Mouse (Mus musculus) lung, adult 2 months (tissue): Measurements from ENCODE around the gene Tex22. TPM values are rescaled to one million over a fixed set of nuclear protein-coding genes. Genes with fewer than 3 reads are reported as not detected.

Experiments
- DNase-seq: peaks from one replicate; pipeline ENCODE4 v3.0.0; 2022
- H3K4me1 ChIP-seq: fragments of 200-500 bp; 2 replicates; pipeline ENCODE4 v1.6.1; 2011; ENCODE audit warnings: low read length; ENCODE audit not compliant: control insufficient read depth, insufficient read depth
- H3K4me3 ChIP-seq: fragments of 200-500 bp; replicated peaks from 2 replicates; pipeline ENCODE3; 2011; ENCODE audit warnings: low read depth, mild to moderate bottlenecking, control low read depth, low read length; ENCODE audit errors: extremely low read depth
- CTCF ChIP-seq: fragments of 200-500 bp; IDR thresholded peaks from 2 replicates; pipeline ENCODE4 v1.5.1; 2011; ENCODE audit warnings: mild to moderate bottlenecking, low read length, control low read depth; ENCODE audit not compliant: insufficient read depth
- POLR2A ChIP-seq: fragments of 200-500 bp; IDR thresholded peaks from 2 replicates; pipeline ENCODE4 v1.6.1; 2011; ENCODE audit warnings: low read depth, mild to moderate bottlenecking, control low read depth, low read length, borderline replicate concordance; ENCODE audit errors: extremely low read depth
- WGBS: fragments of 180-500 bp; shearing (Covaris S2); methylation state at CpG from one replicate; pipeline ENCODE4 v1.1.7; 2018; 5-methylcytosine and 5-hydroxymethylcytosine counted together
- polyA plus RNA-seq: library from polyadenylated mRNA; depleted of rRNA; stranded (reverse); fragments of >200 nt; gene quantifications from 2 replicates; pipeline ENCODE4 v1.2.3, GENCODE M21; 2012; rRNA removed

Tex22 gene
- polyA plus RNA-seq: 0.24 and 0.31 TPM in 2 replicates

DNA sequence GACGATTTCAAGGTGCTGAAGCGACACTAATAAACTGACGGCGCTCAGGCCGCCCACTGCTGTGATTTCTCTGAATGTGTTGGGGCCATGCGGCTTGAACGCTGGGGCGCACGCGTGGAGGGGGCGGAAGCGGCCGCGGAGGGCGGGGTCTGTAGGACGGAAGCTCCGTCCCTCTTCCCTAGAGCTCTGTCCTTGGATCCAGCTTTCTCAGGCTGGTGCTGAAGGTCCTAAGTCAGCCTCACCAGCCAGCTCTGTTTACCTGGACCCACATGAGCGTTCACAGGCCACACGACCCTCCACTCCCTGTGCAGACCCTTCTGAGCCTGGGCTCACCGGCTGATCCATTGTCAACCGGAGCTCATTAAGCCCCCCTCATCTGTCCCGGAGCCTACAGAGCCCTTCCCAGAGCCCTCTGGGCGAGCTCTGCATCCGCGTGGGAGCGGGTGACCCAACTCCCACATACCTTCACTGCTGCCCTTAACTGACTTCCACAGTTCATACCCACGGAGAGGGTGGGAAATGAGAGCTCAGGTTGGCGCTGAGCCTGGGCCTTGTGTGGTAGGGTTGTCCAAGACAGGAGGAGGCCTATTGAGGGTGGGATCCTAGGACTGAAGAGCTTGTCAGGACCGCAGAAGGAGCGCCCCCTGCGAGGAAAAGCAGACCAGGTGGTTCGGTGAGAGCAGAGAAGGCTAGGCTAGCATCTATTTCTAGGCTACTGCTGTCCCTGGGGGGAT is at the start of gene Tex22:
Gene Tex22 (plus strand): TSS at position 174 of the 734 bp plus-strand sequence.
- 0 out of 2 replicates have a peak, but pooled peaks cover 2% of the 10 kb centered on the region for H3K4me1 ChIP-seq
- WGBS: 2% methylated on average over 32 of the region's 32 CpGs
- TF ChIP-seq CTCF (no peak), POLR2A (peak; percentile 95; the same call in 1 of the 2 replicates)
- H3K4me3 ChIP-seq: peak within 1 kb of the TSS; percentile 92
- DNase-seq: peak; percentile 82

DNA sequence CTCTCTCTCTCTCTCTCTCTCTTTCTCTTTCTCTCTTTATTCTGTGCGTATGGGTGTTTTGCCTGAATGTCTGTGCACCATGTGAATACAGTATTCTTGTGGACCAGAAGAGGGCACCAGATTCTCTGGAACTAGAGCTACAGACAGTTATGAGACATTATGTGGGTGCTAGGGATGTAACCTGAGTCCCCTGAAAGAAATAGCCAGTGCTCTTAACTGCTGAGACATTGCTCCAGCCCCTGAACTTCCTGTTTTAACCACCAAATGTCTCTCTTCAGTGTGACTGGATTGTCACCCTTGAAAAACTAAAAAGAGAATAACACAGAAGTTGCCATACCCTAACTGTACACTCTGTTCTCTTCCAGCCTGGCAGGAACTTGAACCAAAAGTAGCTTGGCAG is 47.7 kb upstream of the Tex22 start:
- DNase-seq: no peak
- 97% methylated on average over 1 of the region's 1 CpGs for WGBS
- H3K4me3 ChIP-seq: no peak overlapping the region
- H3K4me1 ChIP-seq: no peaks in the 10 kb centered on the region; the same call in 1 of the 2 replicates
- TF ChIP-seq POLR2A (no peak), CTCF (no peak)

DNA sequence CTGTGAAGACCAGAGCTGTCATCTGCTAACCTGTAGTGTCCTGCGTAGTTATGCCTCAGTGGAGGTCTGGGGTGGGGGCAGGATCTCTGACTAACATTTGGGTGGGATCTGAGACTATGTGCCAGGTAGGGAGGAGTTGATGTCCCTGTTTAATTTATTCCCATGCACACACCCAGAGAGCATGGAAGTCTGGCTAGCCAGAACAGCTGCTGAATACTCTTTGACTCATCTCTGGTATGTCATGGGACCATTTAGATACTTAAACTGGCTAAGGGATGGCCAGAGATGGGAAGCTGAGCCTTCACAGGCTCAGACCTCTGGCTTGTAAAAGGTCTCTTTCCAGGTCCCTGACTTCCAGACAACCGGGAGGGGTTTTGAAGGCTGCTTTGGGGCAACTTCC is 46.8 kb upstream of the Tex22 start:
- WGBS: 92% methylated on average over 2 of the region's 2 CpGs
- DNase-seq: no peak
- TF ChIP-seq POLR2A (no peak), CTCF (no peak)
- no peak overlapping the region for H3K4me3 ChIP-seq
- H3K4me1 ChIP-seq: peaks cover 3% of the 10 kb centered on the region; the same call in 1 of the 2 replicates

DNA sequence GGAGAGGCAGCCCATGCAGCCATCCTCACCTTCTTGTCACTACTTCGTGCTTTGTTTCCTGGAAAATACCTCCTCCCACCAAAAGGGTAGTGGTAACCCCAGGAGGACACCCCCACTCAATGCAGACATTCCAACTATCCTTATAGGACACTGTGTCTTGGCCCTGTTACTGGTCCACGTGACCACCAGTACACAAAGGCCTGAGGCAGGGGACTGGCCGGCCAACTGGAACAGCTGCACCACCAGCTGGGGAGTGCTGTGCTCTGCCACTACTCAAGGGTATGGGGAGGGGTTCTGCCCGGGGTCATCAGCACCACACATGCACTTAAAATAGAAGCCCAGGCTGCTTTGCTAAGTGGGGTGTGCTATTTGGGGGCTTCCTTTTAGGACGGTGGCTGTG is 46.2 kb upstream of the Tex22 start:
- DNase-seq: no peak
- TF ChIP-seq POLR2A: no peak
- no peak for TF ChIP-seq CTCF
- peaks cover 3% of the 10 kb centered on the region; the same call in 1 of the 2 replicates for H3K4me1 ChIP-seq
- 63% methylated on average over 5 of the region's 5 CpGs for WGBS
- H3K4me3 ChIP-seq: no peak overlapping the region

DNA sequence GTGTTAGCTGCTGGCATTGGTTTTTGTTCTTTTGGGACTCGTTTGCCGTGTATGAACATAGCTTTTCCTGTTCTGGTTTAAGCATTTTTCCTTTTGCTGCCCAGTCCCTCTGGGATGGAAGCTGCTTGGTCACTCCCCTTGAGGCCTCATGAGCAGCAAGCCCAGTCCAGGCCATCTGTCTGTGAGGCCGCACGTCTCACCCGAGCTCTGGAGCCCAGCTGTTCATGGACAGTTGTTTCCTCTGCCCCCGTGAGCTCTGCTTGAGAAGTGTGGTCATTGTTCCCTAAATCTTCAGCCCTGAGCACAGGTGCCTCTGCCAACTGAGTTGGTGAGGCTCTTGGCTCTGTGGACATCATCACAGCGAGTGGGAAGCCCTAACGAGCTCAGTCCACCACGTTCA is 45.4 kb upstream of the Tex22 start:
- WGBS: 68% methylated on average over 9 of the region's 9 CpGs
- peaks cover 3% of the 10 kb centered on the region; the same call in 1 of the 2 replicates for H3K4me1 ChIP-seq
- TF ChIP-seq POLR2A (no peak), CTCF (no peak)
- no peak overlapping the region for H3K4me3 ChIP-seq
- no peak for DNase-seq

DNA sequence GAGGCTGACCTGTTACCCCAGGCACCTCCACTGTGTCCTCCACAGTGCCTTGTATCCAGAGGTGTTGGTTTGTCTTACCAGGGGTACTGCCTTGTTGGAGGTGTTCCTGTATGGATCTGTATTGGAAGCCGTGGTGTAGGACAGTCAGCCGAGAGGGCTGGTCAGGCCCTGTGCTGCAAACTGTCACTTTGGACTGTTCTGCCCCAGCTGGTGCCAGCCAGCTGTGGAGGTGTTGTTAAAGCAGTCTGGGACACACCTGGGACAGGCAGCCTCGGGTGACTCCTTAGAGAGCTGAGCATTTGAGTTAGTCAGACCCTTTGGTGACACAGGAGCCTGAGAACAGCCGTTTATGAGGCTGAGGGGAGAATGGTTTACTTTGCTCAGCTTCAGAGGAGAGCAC is 44.3 kb upstream of the Tex22 start:
- Histone ChIP-seq H3K4me1 (peaks cover 3% of the 10 kb centered on the region; the same call in 1 of the 2 replicates), H3K4me3 (no peak overlapping the region)
- no peak for TF ChIP-seq CTCF
- TF ChIP-seq POLR2A: no peak
- no peak for DNase-seq
- WGBS: 63% methylated on average over 4 of the region's 4 CpGs

DNA sequence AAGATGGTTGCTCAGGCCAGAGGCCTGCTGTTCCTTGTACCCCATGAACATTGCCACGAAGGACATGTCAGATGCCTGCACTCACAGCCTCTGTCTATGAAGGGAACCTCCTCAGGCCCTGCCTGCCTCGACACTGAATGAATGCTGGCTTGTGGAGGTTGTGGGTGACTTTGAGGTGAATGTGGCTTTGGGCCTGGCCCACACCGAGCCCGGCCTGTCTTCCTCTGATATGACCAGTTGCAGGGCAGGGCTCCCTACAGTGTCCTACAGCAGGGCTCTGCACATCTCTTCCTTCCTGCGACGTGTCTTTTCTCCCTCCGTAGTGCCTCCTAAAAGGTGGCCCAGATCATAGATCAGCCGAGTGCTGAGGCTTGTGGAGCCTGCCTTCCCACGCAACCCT is 43.3 kb upstream of the Tex22 start:
- WGBS: 67% methylated on average over 9 of the region's 9 CpGs
- DNase-seq: no peak
- TF ChIP-seq POLR2A: no peak
- TF ChIP-seq CTCF: no peak
- peaks cover 3% of the 10 kb centered on the region; the same call in 1 of the 2 replicates for H3K4me1 ChIP-seq
- H3K4me3 ChIP-seq: no peak overlapping the region

DNA sequence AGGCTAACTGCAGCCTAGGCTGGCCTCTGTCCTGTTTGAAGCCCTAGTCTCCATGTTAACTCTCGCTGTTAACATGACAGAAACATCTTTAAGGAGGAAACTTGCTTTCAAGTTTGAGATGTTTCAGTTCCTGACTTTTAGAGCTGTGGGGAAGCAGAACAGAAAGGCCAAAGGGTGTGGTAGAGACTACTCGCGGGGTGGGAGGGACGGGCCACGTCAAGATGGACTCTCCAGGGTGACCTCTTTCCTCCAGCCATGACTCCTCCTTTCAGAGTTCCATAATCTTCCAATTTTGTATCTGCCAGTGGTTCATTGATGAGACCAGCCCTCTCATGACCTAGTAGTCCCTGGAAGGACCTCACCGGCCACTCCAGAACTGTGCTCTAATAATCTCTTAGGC is 42.9 kb upstream of the Tex22 start:
- H3K4me3 ChIP-seq: no peak overlapping the region
- H3K4me1 ChIP-seq: peaks cover 3% of the 10 kb centered on the region; the same call in 1 of the 2 replicates
- 67% methylated on average over 6 of the region's 6 CpGs for WGBS

DNA sequence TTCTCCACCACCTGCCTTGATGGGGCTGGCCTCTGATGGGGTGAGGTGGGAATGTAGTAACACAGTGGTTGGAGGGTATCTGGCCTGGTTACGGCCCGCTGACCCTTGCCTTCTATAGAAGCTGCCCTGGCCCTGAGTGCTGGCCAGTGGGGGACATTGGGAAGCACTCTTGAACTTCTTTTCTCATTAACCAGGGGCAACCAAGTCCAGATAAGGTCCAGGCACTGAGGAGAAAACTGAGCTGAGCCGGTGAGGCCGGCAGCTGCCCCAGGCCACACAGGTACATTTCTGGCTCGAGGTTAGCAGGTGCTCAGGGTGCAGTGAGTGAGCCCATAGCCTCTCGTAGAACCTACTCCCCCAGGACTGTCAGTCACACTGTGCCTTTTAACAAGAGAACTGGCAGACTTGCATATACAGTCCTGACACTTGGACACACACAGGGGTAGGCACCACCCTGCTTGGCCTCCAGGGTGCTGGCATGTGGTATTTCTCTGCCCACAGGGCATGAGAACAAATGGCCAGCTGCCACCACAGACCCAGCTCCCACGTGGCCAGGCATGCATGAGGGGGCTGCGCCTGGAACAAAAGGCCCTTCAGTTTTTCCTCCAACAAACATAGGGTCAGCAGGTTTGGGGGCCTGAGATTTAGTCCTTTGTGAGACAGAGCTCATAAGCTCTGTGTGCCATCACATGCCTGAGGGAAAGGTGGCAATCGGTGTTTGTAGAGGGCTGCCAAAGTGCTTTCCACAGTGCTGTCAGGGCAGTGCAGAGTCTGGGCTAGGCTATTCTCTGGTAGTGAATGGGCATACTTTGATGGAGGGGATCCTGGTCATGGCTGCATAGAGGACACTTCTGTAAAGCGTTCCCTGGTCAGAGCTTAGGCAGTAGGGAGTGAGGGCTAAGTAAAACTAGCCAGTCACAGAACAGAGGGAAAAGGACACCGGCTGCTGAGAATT is 41.7 kb upstream of the Tex22 start:
- WGBS: 71% methylated on average over 11 of the region's 11 CpGs
- no peak for DNase-seq
- Histone ChIP-seq H3K4me3 (no peak overlapping the region), H3K4me1 (peaks cover 3% of the 10 kb centered on the region; the same call in 1 of the 2 replicates)
- TF ChIP-seq POLR2A: no peak
- no peak for TF ChIP-seq CTCF

More for the DNA sequence above, 42.9 kb upstream of the Tex22 start:
- DNase-seq: no peak
- no peak for TF ChIP-seq CTCF
- TF ChIP-seq POLR2A: no peak

DNA sequence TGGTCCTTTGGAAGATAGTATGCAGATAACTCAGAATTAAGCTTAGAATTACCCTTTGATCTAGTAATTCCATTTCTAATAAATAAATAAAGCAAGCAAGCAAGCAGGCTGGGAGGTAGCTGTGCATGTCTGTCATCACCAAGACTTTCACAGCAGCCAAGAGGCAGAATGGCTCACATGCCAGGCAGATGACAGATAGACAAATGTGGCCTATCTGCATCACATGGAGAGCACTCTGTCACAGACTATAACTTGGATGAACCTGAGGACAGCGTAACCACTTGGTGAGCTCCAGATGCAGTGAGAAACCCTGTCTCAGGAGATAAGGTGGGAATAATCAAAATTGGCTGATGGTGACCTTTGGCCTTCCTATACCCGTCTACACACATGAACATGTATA is 39.2 kb upstream of the Tex22 start:
- WGBS: 69% methylated on average over 2 of the region's 2 CpGs
- no peak for DNase-seq
- H3K4me1 ChIP-seq: peaks cover 3% of the 10 kb centered on the region; the same call in 1 of the 2 replicates
- TF ChIP-seq CTCF (no peak), POLR2A (no peak)
- H3K4me3 ChIP-seq: no peak overlapping the region
